Mouse (Mus musculus) cerebellum, adult 11 months (tissue): Measurements from ENCODE around the gene 6430548M08Rik.

ENCODE experiments used
- DNase-seq: peaks from one replicate; pipeline ENCODE4 v3.0.0; 2022

6430548M08Rik gene

GRCm38 (mm10) chr8:120110966-120111365, 3.0 kb upstream of the 6430548M08Rik start:
- DNase-seq, result no peak

- DNase-seq, result no peak
These were observed 2.6 kb upstream of the 6430548M08Rik start for GRCm38 (mm10) chr8:120111382-120111781.

- DNase-seq, result no peak
These were observed 1.4 kb upstream of the 6430548M08Rik start for GRCm38 (mm10) chr8:120112535-120112934.

- DNase-seq, result peak; percentile 57
These were observed 646 bp upstream of the 6430548M08Rik start for GRCm38 (mm10) chr8:120113306-120113705.

GRCm38 (mm10) chr8:120114315-120114841, 426 bp downstream of the 6430548M08Rik start:
- DNase-seq, result no peak

- DNase-seq, result no peak
These were observed 2.6 kb downstream of the 6430548M08Rik start for GRCm38 (mm10) chr8:120116600-120116999.

GRCm38 (mm10) chr8:120118162-120118561, 4.2 kb downstream of the 6430548M08Rik start:
- DNase-seq, result no peak

GRCm38 (mm10) chr8:120118847-120119246, 4.9 kb downstream of the 6430548M08Rik start:
- DNase-seq, result no peak

GRCm38 (mm10) chr8:120119429-120119828, 5.5 kb downstream of the 6430548M08Rik start:
- DNase-seq, result no peak

- no peak for DNase-seq
These were observed 6.0 kb downstream of the 6430548M08Rik start for GRCm38 (mm10) chr8:120119931-120120330.

- DNase-seq, result no peak
These were observed 7.0 kb downstream of the 6430548M08Rik start for GRCm38 (mm10) chr8:120120951-120121350.

- DNase-seq, result no peak
These were observed 10.3 kb downstream of the 6430548M08Rik start for GRCm38 (mm10) chr8:120124261-120124660.

- no peak for DNase-seq
These were observed 11.0 kb downstream of the 6430548M08Rik start for GRCm38 (mm10) chr8:120124836-120125389.

- DNase-seq, result no peak
These were observed 12.6 kb downstream of the 6430548M08Rik start for GRCm38 (mm10) chr8:120126357-120127161.

GRCm38 (mm10) chr8:120129547-120129946, 15.6 kb downstream of the 6430548M08Rik start:
- DNase-seq, result no peak

- no peak for DNase-seq
These were observed 17.2 kb downstream of the 6430548M08Rik start for GRCm38 (mm10) chr8:120131158-120131557.

- DNase-seq, result peak; percentile 89
These were observed 19.2 kb downstream of the 6430548M08Rik start for GRCm38 (mm10) chr8:120133169-120133568.

- no peak for DNase-seq
These were observed 21.7 kb downstream of the 6430548M08Rik start for GRCm38 (mm10) chr8:120135687-120136086.

GRCm38 (mm10) chr8:120136618-120137017, 22.7 kb downstream of the 6430548M08Rik start:
- DNase-seq, result peak; percentile 56

- no peak for DNase-seq
These were observed 25.0 kb downstream of the 6430548M08Rik start for GRCm38 (mm10) chr8:120138958-120139357.

- no peak for DNase-seq
These were observed 26.8 kb downstream of the 6430548M08Rik start for GRCm38 (mm10) chr8:120140769-120141168.

GRCm38 (mm10) chr8:120143911-120144651, 30.1 kb downstream of the 6430548M08Rik start:
- DNase-seq, result peak; percentile 51

GRCm38 (mm10) chr8:120144652-120145301, 30.8 kb downstream of the 6430548M08Rik start:
- peak; percentile 64 for DNase-seq
